Mouse (Mus musculus): ENCODE results near the gene Gm973. TPM values are rescaled to one million over a fixed set of nuclear protein-coding genes. Genes with fewer than 3 reads are reported as not detected.

Gene Gm973
- total RNA-seq (2023; ENCODE audit: inconsistent age), result not detected in 4 replicates

DNA sequence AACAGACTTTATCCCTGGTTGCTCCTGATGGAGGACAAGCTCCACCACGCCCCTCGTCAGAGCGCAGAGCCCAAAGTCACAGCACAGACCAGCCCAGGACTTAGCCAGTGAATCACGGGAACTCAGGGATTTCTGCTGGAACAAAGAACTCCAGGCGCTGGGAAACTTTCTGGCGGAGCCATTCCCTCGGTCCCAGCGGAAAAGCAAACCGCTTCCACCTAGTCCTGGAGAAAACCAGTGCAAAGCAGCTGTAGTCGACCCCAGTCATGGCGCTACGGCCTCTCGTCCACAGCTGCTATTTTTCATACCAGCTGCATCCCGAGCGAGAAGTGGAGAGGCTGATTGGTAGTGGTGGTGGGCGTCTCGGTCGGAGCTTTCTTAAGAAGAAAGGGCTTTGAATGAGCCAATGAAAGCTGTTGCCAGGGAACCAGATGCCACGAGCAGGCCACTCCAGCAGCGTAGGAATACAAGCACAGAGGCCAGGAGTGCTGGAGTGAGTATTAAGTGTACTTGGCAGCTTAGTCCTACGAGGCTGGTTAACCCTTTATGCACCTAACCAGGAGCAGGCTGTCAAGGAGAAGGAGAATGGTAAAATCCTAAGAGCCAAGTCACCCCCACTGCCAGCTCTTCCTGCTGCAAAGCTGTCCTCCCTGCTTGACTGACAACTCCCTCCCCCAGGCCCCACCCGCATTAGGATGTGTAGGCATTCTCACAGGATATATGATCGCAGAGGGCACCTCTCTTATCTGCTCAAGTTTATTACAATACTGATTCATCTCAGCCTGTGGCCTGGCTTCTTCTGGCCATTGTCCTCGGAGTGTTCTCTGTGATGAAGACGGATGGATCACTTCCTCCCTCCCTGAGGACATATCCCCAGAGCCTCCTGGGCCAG, at the start of gene Gm973:
Gene Gm973 (plus strand): TSS at position 239 of the 892 bp plus-strand sequence.

DNA sequence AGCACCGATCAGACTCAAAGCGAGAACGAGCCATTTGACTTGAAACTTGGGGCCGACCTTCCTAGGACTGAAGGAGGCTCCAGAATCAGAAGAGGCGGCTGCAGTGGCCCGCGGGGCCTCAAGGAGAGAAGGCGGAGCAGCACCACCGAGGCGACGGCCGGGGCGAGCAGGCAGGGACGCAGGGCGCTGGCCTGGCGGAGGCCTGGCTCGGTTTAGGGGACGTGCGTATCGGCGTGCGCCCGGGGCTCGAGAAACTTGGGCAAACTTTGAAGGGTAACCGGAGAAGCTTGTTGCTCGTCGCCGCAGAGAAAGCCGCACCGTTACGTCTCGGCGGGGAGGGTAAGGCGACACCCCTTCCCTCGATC, 33.8 kb upstream of the Gm973 start, which contains the start of gene Fzd7:
Gene Fzd7 (plus strand): TSS at position 94 of the 365 bp plus-strand sequence.

GRCm38 (mm10) chr1:59670641-59671168, 154.6 kb downstream of the Gm973 start, which contains the start of gene Sumo1:
Sumo1 (minus strand) TSS chr1:59670834.

GRCm38 (mm10) chr1:59684819-59685755, 169.0 kb downstream of the Gm973 start, which contains the start of gene Nop58:
Nop58 (plus strand) TSS chr1:59684971.

Other genes starting within 250 kb of the Gm973 start
- 0.16 to 0.32 TPM in 2 of 4 replicates, not detected in the others for gene Fzd7, start 33.8 kb upstream of the Gm973 start, total RNA-seq (2023; ENCODE audit: inconsistent age)
- 81.7 to 89.5 TPM (median 85.2 TPM) in 4 replicates for gene Sumo1, start 154.6 kb downstream of the Gm973 start, total RNA-seq (2023; ENCODE audit: inconsistent age)
- 149 to 165 TPM (median 158 TPM) in 4 replicates for gene Nop58, start 168.7 kb downstream of the Gm973 start, total RNA-seq (2023; ENCODE audit: inconsistent age)
- 1.1 to 2.3 TPM (median 1.6 TPM) in 4 replicates for gene Bmpr2, start 247.1 kb downstream of the Gm973 start, total RNA-seq (2023; ENCODE audit: inconsistent age)